Mouse (Mus musculus): ENCODE data around the gene Arfgef3.
"Not testable (repeated sequence)": the region's sequence is repeated elsewhere in the genome, so short reads cannot be mapped to it uniquely, and the experiment has no call there.

Arfgef3 gene

GRCm38 (mm10) chr10:18680661-18681384 lies 62.9 kb downstream of the Arfgef3 start:
- no peak for DNase-seq

GRCm38 (mm10) chr10:18678836-18679235 lies 64.9 kb downstream of the Arfgef3 start:
- no peak for DNase-seq

GRCm38 (mm10) chr10:18664794-18665193 lies 79.0 kb downstream of the Arfgef3 start:
- peak; percentile 66 to 85 for DNase-seq

GRCm38 (mm10) chr10:18664016-18664415 lies 79.7 kb downstream of the Arfgef3 start:
- peak; percentile 48 to 75 for DNase-seq

- no peak for DNase-seq
Observed at GRCm38 (mm10) chr10:18661606-18662220, 82.0 kb downstream of the Arfgef3 start.

- DNase-seq: no peak
Observed at GRCm38 (mm10) chr10:18660998-18661397, 82.8 kb downstream of the Arfgef3 start.

GRCm38 (mm10) chr10:18657588-18657987 lies 86.2 kb downstream of the Arfgef3 start:
- DNase-seq: no peak

GRCm38 (mm10) chr10:18647069-18647468 lies 96.7 kb downstream of the Arfgef3 start:
- no peak for DNase-seq

- DNase-seq: no peak
Observed at GRCm38 (mm10) chr10:18646035-18646434, 97.7 kb downstream of the Arfgef3 start.

- DNase-seq: no peak
Observed at GRCm38 (mm10) chr10:18644346-18644745, 99.4 kb downstream of the Arfgef3 start.

- DNase-seq: no peak
Observed at GRCm38 (mm10) chr10:18643506-18643905, 100.2 kb downstream of the Arfgef3 start.

- no peak for DNase-seq
Observed at GRCm38 (mm10) chr10:18642854-18643253, 100.9 kb downstream of the Arfgef3 start.

GRCm38 (mm10) chr10:18640596-18640995 lies 103.2 kb downstream of the Arfgef3 start:
- no peak for DNase-seq

GRCm38 (mm10) chr10:18635450-18635849 lies 108.3 kb downstream of the Arfgef3 start:
- no peak for DNase-seq

- no peak for DNase-seq
Observed at GRCm38 (mm10) chr10:18634405-18634985, 109.3 kb downstream of the Arfgef3 start.

GRCm38 (mm10) chr10:18630498-18630897 lies 113.3 kb downstream of the Arfgef3 start:
- no peak for DNase-seq

GRCm38 (mm10) chr10:18627530-18627929 lies 116.2 kb downstream of the Arfgef3 start:
- no peak for DNase-seq

GRCm38 (mm10) chr10:18612796-18613195 lies 131.0 kb downstream of the Arfgef3 start:
- no peak for DNase-seq

GRCm38 (mm10) chr10:18604827-18605535 lies 138.8 kb downstream of the Arfgef3 start:
- not testable (repeated sequence) for DNase-seq

- peak; percentile 74 to 84 for DNase-seq
Observed at GRCm38 (mm10) chr10:18602030-18602429, 141.7 kb downstream of the Arfgef3 start.

GRCm38 (mm10) chr10:18597601-18598000 lies 146.1 kb downstream of the Arfgef3 start:
- no peak for DNase-seq

- DNase-seq: no peak
Observed at GRCm38 (mm10) chr10:18589455-18589854, 154.3 kb downstream of the Arfgef3 start.

GRCm38 (mm10) chr10:18584188-18584587 lies 159.6 kb downstream of the Arfgef3 start:
- no peak for DNase-seq
